Mouse (Mus musculus): ENCODE results near the gene Gm5105. TPM values are rescaled to one million over a fixed set of nuclear protein-coding genes. Genes with fewer than 3 reads are reported as not detected.

The Gm5105 gene
- polyA plus RNA-seq, 1 experiment from 2014 or later, result not detected

- Histone ChIP-seq H3K4me1 (peaks cover 22% of the 10 kb centered on the region), H3K4me3 (no peak within 1 kb of the TSS), H3K36me3 (no peaks in the 10 kb centered on the region), H3K27me3 (ENCODE audit: low read depth, poor library complexity, severe bottlenecking) (peaks cover 5% of the 10 kb centered on the region; the same call in 1 of the 2 replicates), H3K27ac (replicated peaks) (peak within 1 kb of the TSS; percentile 70), H3K9me3 (replicated peaks) (no peaks in the 10 kb centered on the region)
- no peak for DNase-seq (ENCODE audit: low spot score)
- 78% methylated on average over 33 of the region's 33 CpGs for WGBS
Observed at GRCm38 (mm10) chr3:138064732-138065645, 2.2 kb downstream of the Gm5105 start, which contains the start of gene 1110002E22Rik. Gene 1110002E22Rik (plus strand): TSS chr3:138065052.

- Histone ChIP-seq H3K27me3 (ENCODE audit: low read depth, poor library complexity, severe bottlenecking) (no peaks in the 10 kb centered on the region), H3K4me3 (no peak overlapping the region), H3K36me3 (no peaks in the 10 kb centered on the region), H3K27ac (replicated peaks) (no peak overlapping the region), H3K9me3 (replicated peaks) (no peaks in the 10 kb centered on the region), H3K4me1 (peaks cover 17% of the 10 kb centered on the region)
- no peak for DNase-seq (ENCODE audit: low spot score)
- WGBS, result 82% methylated on average over 14 of the region's 14 CpGs
Observed at GRCm38 (mm10) chr3:138063731-138064329, 3.4 kb downstream of the Gm5105 start.

- Histone ChIP-seq H3K9me3 (replicated peaks) (no peaks in the 10 kb centered on the region), H3K27me3 (ENCODE audit: low read depth, poor library complexity, severe bottlenecking) (no peaks in the 10 kb centered on the region), H3K4me3 (no peak overlapping the region), H3K4me1 (peaks cover 21% of the 10 kb centered on the region), H3K27ac (replicated peaks) (no peak overlapping the region), H3K36me3 (no peaks in the 10 kb centered on the region)
- 92% methylated on average over 4 of the region's 4 CpGs for WGBS
- DNase-seq (ENCODE audit: low spot score), result no peak
Observed at GRCm38 (mm10) chr3:138062673-138063072, 4.5 kb downstream of the Gm5105 start.

- DNase-seq (ENCODE audit: low spot score), result no peak
- no peak overlapping the region for H3K4me3 ChIP-seq
Observed at GRCm38 (mm10) chr3:138061205-138061911, 5.8 kb downstream of the Gm5105 start.

GRCm38 (mm10) chr3:138060429-138060828 is 6.8 kb downstream of the Gm5105 start:
- DNase-seq (ENCODE audit: low spot score), result no peak
- Histone ChIP-seq H3K27ac (replicated peaks) (no peak overlapping the region), H3K4me3 (no peak overlapping the region), H3K4me1 (peaks cover 16% of the 10 kb centered on the region), H3K27me3 (ENCODE audit: low read depth, poor library complexity, severe bottlenecking) (no peaks in the 10 kb centered on the region), H3K9me3 (replicated peaks) (no peaks in the 10 kb centered on the region), H3K36me3 (no peaks in the 10 kb centered on the region)
- 88% methylated on average over 7 of the region's 7 CpGs for WGBS

More at GRCm38 (mm10) chr3:138061205-138061911, 5.8 kb downstream of the Gm5105 start:
- Histone ChIP-seq H3K27me3 (ENCODE audit: low read depth, poor library complexity, severe bottlenecking) (no peaks in the 10 kb centered on the region), H3K27ac (replicated peaks) (no peak overlapping the region), H3K9me3 (replicated peaks) (no peaks in the 10 kb centered on the region), H3K4me1 (peaks cover 25% of the 10 kb centered on the region), H3K36me3 (no peaks in the 10 kb centered on the region)
- WGBS, result 90% methylated on average over 9 of the region's 9 CpGs

GRCm38 (mm10) chr3:138058226-138058625 is 9.0 kb downstream of the Gm5105 start:
- no peak overlapping the region for H3K4me3 ChIP-seq
- WGBS, result 42% methylated on average over 4 of the region's 4 CpGs
- no peak for DNase-seq (ENCODE audit: low spot score)

GRCm38 (mm10) chr3:138056976-138057375 is 10.2 kb downstream of the Gm5105 start:
- 79% methylated on average over 7 of the region's 7 CpGs for WGBS

More at GRCm38 (mm10) chr3:138058226-138058625, 9.0 kb downstream of the Gm5105 start:
- Histone ChIP-seq H3K4me1 (peaks cover 13% of the 10 kb centered on the region), H3K36me3 (no peaks in the 10 kb centered on the region), H3K9me3 (replicated peaks) (no peaks in the 10 kb centered on the region), H3K27me3 (ENCODE audit: low read depth, poor library complexity, severe bottlenecking) (no peaks in the 10 kb centered on the region), H3K27ac (replicated peaks) (no peak overlapping the region)

GRCm38 (mm10) chr3:138053969-138054368 is 13.2 kb downstream of the Gm5105 start:
- 55% methylated on average over 4 of the region's 4 CpGs for WGBS
- Histone ChIP-seq H3K27me3 (ENCODE audit: low read depth, poor library complexity, severe bottlenecking) (no peaks in the 10 kb centered on the region), H3K36me3 (no peaks in the 10 kb centered on the region), H3K4me1 (peaks cover 13% of the 10 kb centered on the region), H3K27ac (replicated peaks) (no peak overlapping the region), H3K9me3 (replicated peaks) (no peaks in the 10 kb centered on the region), H3K4me3 (no peak overlapping the region)
- no peak for DNase-seq (ENCODE audit: low spot score)

More at GRCm38 (mm10) chr3:138056976-138057375, 10.2 kb downstream of the Gm5105 start:
- Histone ChIP-seq H3K4me3 (no peak overlapping the region), H3K4me1 (peaks cover 13% of the 10 kb centered on the region), H3K27ac (replicated peaks) (no peak overlapping the region), H3K27me3 (ENCODE audit: low read depth, poor library complexity, severe bottlenecking) (no peaks in the 10 kb centered on the region), H3K36me3 (no peaks in the 10 kb centered on the region), H3K9me3 (replicated peaks) (no peaks in the 10 kb centered on the region)
- DNase-seq (ENCODE audit: low spot score), result no peak

GRCm38 (mm10) chr3:138051431-138051830 is 15.8 kb downstream of the Gm5105 start:
- Histone ChIP-seq H3K27ac (replicated peaks) (no peak overlapping the region), H3K27me3 (ENCODE audit: low read depth, poor library complexity, severe bottlenecking) (no peaks in the 10 kb centered on the region), H3K4me1 (peaks cover 4% of the 10 kb centered on the region; the same call in 1 of the 2 replicates), H3K9me3 (replicated peaks) (no peaks in the 10 kb centered on the region), H3K36me3 (no peaks in the 10 kb centered on the region), H3K4me3 (no peak overlapping the region)
- no peak for DNase-seq (ENCODE audit: low spot score)
- 86% methylated on average over 3 of the region's 3 CpGs for WGBS

GRCm38 (mm10) chr3:138050772-138051171 is 16.4 kb downstream of the Gm5105 start:
- H3K36me3 ChIP-seq, result no peaks in the 10 kb centered on the region
- H3K4me3 ChIP-seq, result no peak overlapping the region
- 94% methylated on average over 11 of the region's 11 CpGs for WGBS
- H3K9me3 ChIP-seq (replicated peaks), result no peaks in the 10 kb centered on the region
- peaks cover 4% of the 10 kb centered on the region; the same call in 1 of the 2 replicates for H3K4me1 ChIP-seq
- no peak for DNase-seq (ENCODE audit: low spot score)
- H3K27ac ChIP-seq (replicated peaks), result no peak overlapping the region
- no peaks in the 10 kb centered on the region for H3K27me3 ChIP-seq (ENCODE audit: low read depth, poor library complexity, severe bottlenecking)

GRCm38 (mm10) chr3:138049555-138049954 is 17.6 kb downstream of the Gm5105 start:
- Histone ChIP-seq H3K4me1 (peaks cover 4% of the 10 kb centered on the region; the same call in 1 of the 2 replicates), H3K9me3 (replicated peaks) (no peaks in the 10 kb centered on the region), H3K27me3 (ENCODE audit: low read depth, poor library complexity, severe bottlenecking) (no peaks in the 10 kb centered on the region), H3K4me3 (no peak overlapping the region), H3K27ac (replicated peaks) (no peak overlapping the region), H3K36me3 (no peaks in the 10 kb centered on the region)
- 94% methylated on average over 6 of the region's 6 CpGs for WGBS
- DNase-seq (ENCODE audit: low spot score), result no peak

- H3K4me1 ChIP-seq, result 0 out of 2 replicates have a peak, but pooled peaks cover 2% of the 10 kb centered on the region
- WGBS, result 92% methylated on average over 7 of the region's 7 CpGs
Observed at GRCm38 (mm10) chr3:138043316-138043715, 23.9 kb downstream of the Gm5105 start.

More at GRCm38 (mm10) chr3:138043316-138043715, 23.9 kb downstream of the Gm5105 start:
- H3K4me3 ChIP-seq, result no peak overlapping the region
- no peak overlapping the region for H3K27ac ChIP-seq (replicated peaks)
- no peaks in the 10 kb centered on the region for H3K27me3 ChIP-seq (ENCODE audit: low read depth, poor library complexity, severe bottlenecking)
- H3K36me3 ChIP-seq, result no peaks in the 10 kb centered on the region
- no peak for DNase-seq (ENCODE audit: low spot score)
- H3K9me3 ChIP-seq (replicated peaks), result no peaks in the 10 kb centered on the region
